In genomic region chr5:147957592-147958271, GRCm38 (mm10) we compare ENCODE assay signal across 8 mouse cellular contexts. TPM values are rescaled to one million over a fixed set of nuclear protein-coding genes. Genes with fewer than 3 reads are reported as not detected.
DNase-seq lines count a peak whose midpoint lies in the region; ATAC-seq lines count a peak whose summit lies in the region.

No protein-coding gene starts in this region.

- no peaks in the 10 kb centered on the region for H3K36me3 ChIP-seq in hindbrain, embryonic 16.5 days (ENCODE audit: control insufficient read depth, insufficient read depth, low read length)
- H3K36me3 ChIP-seq in lung, embryonic 16.5 days (ENCODE audit: control insufficient read depth, insufficient read depth, low read length): no peaks in the 10 kb centered on the region

- peak overlapping the region; percentile 62 for H3K4me2 ChIP-seq in hindbrain, embryonic 16.5 days (ENCODE audit: low read length)
- peak overlapping the region; percentile 74 for H3K4me2 ChIP-seq in lung, embryonic 16.5 days (ENCODE audit: low read depth, low read length)

- no peaks in the 10 kb centered on the region for H3K9me3 ChIP-seq in hindbrain, embryonic 16.5 days (ENCODE audit: control insufficient read depth, low read length)
- H3K9me3 ChIP-seq in lung, embryonic 16.5 days (ENCODE audit: control insufficient read depth, low read length): no peaks in the 10 kb centered on the region

- DNase-seq in adrenal gland, adult 18-20 months (ENCODE audit: low spot score in 2 of 2): peak; percentile 12 to 33
- peak; percentile 83 to 88 for DNase-seq in cerebellum, adult 18-20 months
- DNase-seq in frontal cortex, postnatal 10 days (ENCODE audit: low spot score in 2 of 2): peak; percentile 72 to 78
- DNase-seq in layer of hippocampus, postnatal 36 days: peak; percentile 79 to 82
- peak; percentile 95 to 96 for DNase-seq in right cerebral cortex, postnatal 36 days (ENCODE audit: low spot score in 2 of 2)
- no peak for DNase-seq in MN1 (ENCODE audit: low spot score)

- H3K27ac ChIP-seq in hindbrain, embryonic 16.5 days (ENCODE audit: low read depth, low read length): peak overlapping the region; percentile 79
- H3K27ac ChIP-seq in lung, embryonic 16.5 days (ENCODE audit: low read length): peak overlapping the region; percentile 54

- WGBS in hindbrain, embryonic 16.5 days: under 1% methylated on average over 42 of the region's 42 CpGs
- under 1% methylated on average over 42 of the region's 42 CpGs for WGBS in lung, embryonic 16.5 days

- H3K4me1 ChIP-seq in hindbrain, embryonic 16.5 days (ENCODE audit: control insufficient read depth, insufficient read depth, low read depth, low read length): peaks cover 4% of the 10 kb centered on the region
- H3K4me1 ChIP-seq in lung, embryonic 16.5 days (replicated peaks; ENCODE audit: control insufficient read depth, insufficient read depth, low read length): peaks cover 12% of the 10 kb centered on the region

- peak; percentile 72 for ATAC-seq in hindbrain, embryonic 16.5 days
- ATAC-seq in lung, embryonic 16.5 days (ENCODE audit: low read depth): peak; percentile 60

- H3K9ac ChIP-seq in hindbrain, embryonic 16.5 days (ENCODE audit: low read depth, low read length): peak overlapping the region; percentile 78
- H3K9ac ChIP-seq in lung, embryonic 16.5 days (ENCODE audit: low read length): peak overlapping the region; percentile 63

- H3K27me3 ChIP-seq in hindbrain, embryonic 16.5 days (replicated peaks; ENCODE audit: control insufficient read depth, insufficient read depth, low read length): no peaks in the 10 kb centered on the region; the same call in 1 of the 2 replicates
- peaks cover 24% of the 10 kb centered on the region for H3K27me3 ChIP-seq in lung, embryonic 16.5 days (ENCODE audit: control insufficient read depth, insufficient read depth, low read depth, low read length)

- peak overlapping the region; percentile 64 for H3K4me3 ChIP-seq in hindbrain, embryonic 16.5 days (ENCODE audit: low read length)
- peak overlapping the region; percentile 58 for H3K4me3 ChIP-seq in lung, embryonic 16.5 days (ENCODE audit: low read length)

RNA-seq across cellular contexts. Expression of gene Mtus2, which starts 0.6 kb away (rescaled TPM):
- total RNA-seq in adrenal gland, adult 18-20 months (2021): 1 to 10 TPM; 2.5 to 2.7 TPM
- polyA plus RNA-seq in hindbrain, embryonic 16.5 days (2015; fragmentation: Nextera tagmentation; extraction: Ambion mirVana): 34.8 and 39.4 TPM in 2 replicates
- total RNA-seq in layer of hippocampus, postnatal 36 days (2021): 10 to 100 TPM; 31.4 to 32.1 TPM
- polyA plus RNA-seq in lung, embryonic 16.5 days (2015; fragmentation: Nextera tagmentation; extraction: Ambion mirVana): 9.3 and 9.6 TPM in 2 replicates

Comparison
In these comparisons a context has a peak if more than half of its experiments do, and no peak if none do; other contexts are left out.
1. RNA of gene Mtus2, which starts 0.6 kb away (total RNA-seq): 31.4 to 32.1 TPM in layer of hippocampus, postnatal 36 days; 2.5 to 2.7 TPM in adrenal gland, adult 18-20 months; every median in the first group is over 4 times any median in the second.